Mouse (Mus musculus) intestine, embryonic 16.5 days (tissue): ENCODE data around the gene Hipk2. TPM values are rescaled to one million over a fixed set of nuclear protein-coding genes. Genes with fewer than 3 reads are reported as not detected.

ENCODE experiments used
- ATAC-seq: fragments of 200-750 bp; cut with Nextera tagmentation; 2 replicates; pipeline ENCODE4 v1.8.0; 2017; ENCODE audit warnings: moderate TSS enrichment, moderate library complexity
- H3K27ac ChIP-seq: fragments of 300-500 bp; sonication (generic); 2 replicates; pipeline ENCODE4 v1.5.1; 2014; ENCODE audit warnings: mild to moderate bottlenecking, low read length
- H3K27me3 ChIP-seq: fragments of 300-500 bp; sonication (generic); replicated peaks from 2 replicates; pipeline ENCODE4 v1.6.1; 2014; ENCODE audit warnings: low read length, control low read depth, mixed read lengths; ENCODE audit not compliant: control insufficient read depth, insufficient read depth
- H3K36me3 ChIP-seq: fragments of 300-500 bp; sonication (generic); 2 replicates; pipeline ENCODE4 v1.6.1; 2014; ENCODE audit warnings: low read length, control low read depth; ENCODE audit not compliant: control insufficient read depth, insufficient read depth
- H3K4me1 ChIP-seq: fragments of 300-500 bp; sonication (generic); 2 replicates; pipeline ENCODE4 v1.6.1; 2014; ENCODE audit warnings: low read length, control low read depth, mixed read lengths; ENCODE audit not compliant: control insufficient read depth, insufficient read depth
- H3K4me2 ChIP-seq: fragments of 300-500 bp; sonication (generic); 2 replicates; pipeline ENCODE4 v1.6.1; 2014; ENCODE audit warnings: low read depth, low read length, control low read depth
- H3K4me3 ChIP-seq: fragments of 300-500 bp; sonication (generic); 2 replicates; pipeline ENCODE4 v1.5.1; 2014; ENCODE audit warnings: mild to moderate bottlenecking, low read length
- H3K9ac ChIP-seq: fragments of 300-500 bp; sonication (generic); 2 replicates; pipeline ENCODE4 v1.6.1; 2014; ENCODE audit warnings: low read depth, low read length
- H3K9me3 ChIP-seq: fragments of 300-500 bp; sonication (generic); 2 replicates; pipeline ENCODE4 v1.6.1; 2016; ENCODE audit warnings: low read length, control low read depth; ENCODE audit not compliant: control insufficient read depth
- WGBS: fragments of 180-500 bp; shearing (Covaris S2); extraction: QIAGEN DNeasy Blood & Tissue Kit; methylation state at CpG from one replicate; pipeline ENCODE4 v1.1.7; 2014; 5-methylcytosine and 5-hydroxymethylcytosine counted together
- polyA plus RNA-seq: library from polyadenylated mRNA; unstranded; fragments of >200 nt; fragmentation: Nextera tagmentation; extraction: Ambion mirVana; gene quantifications from 2 replicates; pipeline ENCODE4 v1.2.1, GENCODE M21; 2015

Hipk2 gene
- 16.2 and 18.7 TPM in 2 replicates for polyA plus RNA-seq

DNA sequence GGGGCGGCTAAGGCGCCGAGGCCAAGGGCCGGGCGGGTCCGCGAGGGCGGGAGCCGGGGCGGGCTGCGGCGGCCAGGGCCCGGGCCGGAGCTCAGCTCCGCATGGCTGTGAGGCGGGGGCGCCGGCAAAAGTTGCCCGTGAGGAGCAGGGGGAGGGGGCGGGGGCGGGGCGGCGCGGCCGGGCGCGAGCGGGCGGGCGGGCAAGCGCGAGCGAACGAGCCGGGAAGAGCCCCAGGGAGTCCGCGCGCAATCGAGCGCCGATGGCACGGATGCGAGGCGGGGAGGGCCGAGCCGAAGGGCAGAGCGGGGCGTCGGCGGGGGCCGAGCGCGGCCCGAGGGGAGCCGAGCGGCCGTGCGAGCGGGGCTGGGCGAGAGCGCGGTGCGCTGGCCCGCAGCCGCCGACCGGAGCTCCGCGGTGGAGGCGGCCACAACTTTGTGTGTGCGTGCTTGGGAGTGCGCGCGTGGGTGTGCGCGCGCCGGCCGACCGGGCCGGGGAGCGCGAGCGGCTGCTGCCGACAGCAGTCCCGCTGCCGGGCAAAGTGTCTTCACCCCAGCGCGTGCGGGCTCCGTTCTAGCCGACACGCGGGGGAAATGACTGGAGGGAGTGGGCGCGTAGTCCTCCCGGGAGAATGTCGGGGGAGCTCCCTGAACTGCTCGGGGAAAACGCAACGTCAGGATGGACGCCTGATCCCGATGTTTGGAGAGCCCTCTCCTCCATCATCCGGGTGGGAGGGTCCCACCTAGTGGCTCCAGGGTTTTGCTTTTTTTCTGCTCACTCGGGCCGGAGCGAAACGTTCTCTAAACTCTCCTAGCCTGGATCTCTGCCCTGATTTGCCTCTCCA, at the start of gene Hipk2:
TSS of gene Hipk2 (minus strand) at position 95 of the 841 bp plus-strand sequence.
- Histone ChIP-seq H3K9ac (peak within 1 kb of the TSS; percentile 99), H3K27me3 (no peaks in the 10 kb centered on the region), H3K4me1 (peaks cover 19% of the 10 kb centered on the region), H3K27ac (peak within 1 kb of the TSS; percentile 97), H3K36me3 (no peaks in the 10 kb centered on the region), H3K4me2 (peak within 1 kb of the TSS; percentile 69), H3K9me3 (no peaks in the 10 kb centered on the region), H3K4me3 (peak within 1 kb of the TSS; percentile 98)
- WGBS = under 1% methylated on average over 88 of the region's 108 CpGs
- ATAC-seq = peak; percentile 94

DNA sequence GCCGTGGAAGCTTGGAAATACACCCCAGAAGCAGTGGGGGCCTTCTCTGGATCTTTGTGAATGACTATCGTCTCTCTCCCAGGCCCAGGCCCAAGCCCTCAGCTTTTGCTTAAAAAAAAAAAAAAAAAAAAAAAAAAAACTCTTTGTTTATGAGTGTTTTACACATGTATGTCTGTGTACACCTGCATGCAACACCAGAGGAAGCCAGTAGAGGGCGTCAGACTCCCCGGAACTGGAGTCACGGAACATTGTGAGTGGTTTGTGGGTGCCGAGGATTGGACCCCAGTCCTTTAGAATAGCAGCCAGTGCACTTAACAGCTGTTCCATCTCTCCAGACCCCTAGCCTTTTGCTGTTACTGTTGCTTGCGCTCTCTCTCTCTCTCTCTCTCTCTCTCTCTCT, 49.8 kb upstream of the Hipk2 start:
- Histone ChIP-seq H3K27ac (no peak overlapping the region), H3K36me3 (no peaks in the 10 kb centered on the region), H3K4me1 (peaks cover 11% of the 10 kb centered on the region; the same call in 1 of the 2 replicates), H3K4me3 (no peak overlapping the region), H3K27me3 (no peaks in the 10 kb centered on the region), H3K4me2 (0 out of 2 replicates have a peak overlapping the region, but pooled peaks have one; percentile 14), H3K9me3 (no peaks in the 10 kb centered on the region), H3K9ac (no peak overlapping the region)
- no peak for ATAC-seq
- 60% methylated on average over 7 of the region's 7 CpGs for WGBS

DNA sequence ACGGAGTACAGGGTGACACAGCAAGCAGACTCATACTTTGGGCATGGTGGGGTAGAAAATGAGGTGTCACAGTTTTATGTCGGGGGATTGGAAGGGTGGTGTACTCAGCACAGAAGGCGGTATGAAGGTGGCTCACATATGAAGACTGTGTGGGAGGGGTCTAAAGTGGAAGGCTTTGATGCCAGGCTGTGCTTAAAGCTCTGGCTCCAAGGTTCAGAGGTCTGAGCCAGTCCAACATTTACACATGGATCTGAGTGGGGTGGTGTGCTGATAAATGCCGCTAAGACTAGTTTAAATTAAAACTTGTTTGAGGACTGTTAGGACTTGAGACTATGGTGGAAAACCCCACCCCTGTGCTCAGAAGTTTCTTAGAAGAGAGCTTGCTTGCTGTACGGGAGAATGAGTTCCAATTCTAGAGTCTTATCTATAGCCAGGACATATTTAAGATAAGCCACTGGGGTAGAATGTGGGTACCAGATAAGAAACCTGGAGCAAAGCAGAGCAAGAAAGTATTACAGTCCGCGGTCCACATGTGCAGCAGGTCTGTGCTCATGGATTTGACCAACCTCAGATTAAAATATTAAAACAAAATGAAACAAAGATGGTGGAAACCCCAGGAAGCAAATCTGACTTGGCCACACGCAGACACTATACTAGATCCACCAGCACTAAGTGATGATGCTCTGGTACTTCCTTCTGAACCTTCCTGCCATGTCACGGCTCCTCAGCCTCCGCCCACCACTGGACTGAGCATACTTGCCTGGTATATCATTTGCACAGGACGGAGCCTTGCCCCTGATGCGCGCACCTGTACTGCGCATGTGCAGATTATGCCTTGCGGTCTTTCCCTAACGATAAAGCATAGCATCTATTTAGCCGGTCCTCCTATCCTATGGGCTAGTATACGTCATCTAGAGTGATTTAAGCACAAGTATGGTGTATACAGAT, 48.2 kb upstream of the Hipk2 start:
- peak overlapping the region; percentile 73 for H3K27ac ChIP-seq

GRCm38 (mm10) chr6:38923450-38923849, 47.5 kb upstream of the Hipk2 start:
- Histone ChIP-seq H3K4me3 (no peak overlapping the region), H3K27me3 (no peaks in the 10 kb centered on the region), H3K4me1 (peaks cover 20% of the 10 kb centered on the region), H3K4me2 (no peak overlapping the region), H3K9ac (no peak overlapping the region), H3K9me3 (no peaks in the 10 kb centered on the region), H3K27ac (peak overlapping the region; percentile 73), H3K36me3 (no peaks in the 10 kb centered on the region)
- ATAC-seq = no peak
- 74% methylated on average over 4 of the region's 4 CpGs for WGBS

More for the DNA sequence above, 48.2 kb upstream of the Hipk2 start:
- H3K4me3 ChIP-seq = no peak overlapping the region
- H3K36me3 ChIP-seq = no peaks in the 10 kb centered on the region
- 69% methylated on average over 18 of the region's 18 CpGs for WGBS
- H3K4me1 ChIP-seq = peaks cover 14% of the 10 kb centered on the region
- ATAC-seq = peak; percentile 78
- H3K9ac ChIP-seq = no peak overlapping the region
- no peaks in the 10 kb centered on the region for H3K9me3 ChIP-seq
- 0 out of 2 replicates have a peak overlapping the region, but pooled peaks have one; percentile 7 for H3K4me2 ChIP-seq
- no peaks in the 10 kb centered on the region for H3K27me3 ChIP-seq

DNA sequence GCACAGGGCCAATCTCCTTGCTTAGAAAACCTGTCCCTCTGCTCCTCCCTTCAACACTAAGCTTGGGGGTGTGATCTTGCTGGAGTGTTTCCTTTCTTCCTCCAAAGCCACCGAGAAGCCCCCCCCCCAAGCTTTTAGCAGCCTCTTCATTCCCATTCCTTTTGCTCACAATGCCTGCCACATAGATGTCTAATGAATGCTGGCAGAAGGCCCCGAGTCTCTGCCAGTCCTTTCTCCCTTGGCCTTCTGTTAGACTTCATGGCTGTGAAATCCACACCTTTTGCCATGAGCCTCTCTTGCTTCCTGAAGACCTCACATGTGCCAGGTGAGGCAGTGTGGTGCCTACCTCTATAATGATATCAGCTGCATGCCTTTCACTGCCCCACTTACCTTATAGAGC, 46.6 kb upstream of the Hipk2 start:
- Histone ChIP-seq H3K9ac (no peak overlapping the region), H3K4me2 (no peak overlapping the region), H3K4me1 (peaks cover 27% of the 10 kb centered on the region), H3K9me3 (no peaks in the 10 kb centered on the region), H3K4me3 (no peak overlapping the region), H3K36me3 (no peaks in the 10 kb centered on the region), H3K27ac (peak overlapping the region; percentile 38; the same call in 1 of the 2 replicates), H3K27me3 (no peaks in the 10 kb centered on the region)
- no peak for ATAC-seq
- WGBS = 50% methylated on average over 2 of the region's 2 CpGs

DNA sequence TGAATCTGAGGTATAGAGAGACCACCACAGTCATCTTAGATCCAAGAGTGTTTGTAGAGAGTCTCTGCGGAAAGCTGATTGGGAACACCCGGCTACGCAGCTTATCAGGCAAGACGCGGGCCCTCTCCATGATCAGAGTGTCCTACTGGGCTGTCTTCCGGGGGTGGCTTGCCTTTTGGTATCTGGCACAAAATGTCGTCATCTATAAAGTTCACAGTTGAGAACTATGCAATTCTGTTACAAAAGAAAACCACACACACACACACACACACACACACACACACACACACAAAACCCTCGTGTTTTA, 45.8 kb upstream of the Hipk2 start:
- H3K36me3 ChIP-seq = no peaks in the 10 kb centered on the region
- no peak overlapping the region for H3K9ac ChIP-seq
- H3K9me3 ChIP-seq = no peaks in the 10 kb centered on the region
- H3K27ac ChIP-seq = peak overlapping the region; percentile 73
- H3K4me1 ChIP-seq = peaks cover 27% of the 10 kb centered on the region
- peak overlapping the region; percentile 17; the same call in 1 of the 2 replicates for H3K4me2 ChIP-seq
- 69% methylated on average over 8 of the region's 8 CpGs for WGBS
- H3K4me3 ChIP-seq = no peak overlapping the region
- H3K27me3 ChIP-seq = no peaks in the 10 kb centered on the region
- ATAC-seq = no peak

GRCm38 (mm10) chr6:38921095-38921809, 45.3 kb upstream of the Hipk2 start:
- no peak overlapping the region for H3K9ac ChIP-seq
- 46% methylated on average over 17 of the region's 17 CpGs for WGBS

GRCm38 (mm10) chr6:38920141-38920540, 44.2 kb upstream of the Hipk2 start:
- H3K27ac ChIP-seq = peak overlapping the region; percentile 34
- no peak overlapping the region for H3K9ac ChIP-seq
- no peaks in the 10 kb centered on the region for H3K36me3 ChIP-seq
- no peaks in the 10 kb centered on the region for H3K27me3 ChIP-seq
- ATAC-seq = no peak
- H3K4me2 ChIP-seq = no peak overlapping the region
- peaks cover 27% of the 10 kb centered on the region for H3K4me1 ChIP-seq
- 76% methylated on average over 6 of the region's 6 CpGs for WGBS
- H3K4me3 ChIP-seq = no peak overlapping the region
- H3K9me3 ChIP-seq = no peaks in the 10 kb centered on the region

More at GRCm38 (mm10) chr6:38921095-38921809, 45.3 kb upstream of the Hipk2 start:
- Histone ChIP-seq H3K27me3 (no peaks in the 10 kb centered on the region), H3K36me3 (no peaks in the 10 kb centered on the region), H3K27ac (peak overlapping the region; percentile 73), H3K4me3 (no peak overlapping the region), H3K4me1 (peaks cover 22% of the 10 kb centered on the region), H3K4me2 (peak overlapping the region; percentile 17), H3K9me3 (no peaks in the 10 kb centered on the region)
- peak; percentile 78 for ATAC-seq
